Mouse (Mus musculus) adrenal gland, postnatal 14 days (tissue): ENCODE data around the gene 2610528A11Rik. TPM values are rescaled to one million over a fixed set of nuclear protein-coding genes. Genes with fewer than 3 reads are reported as not detected.
A peak's percentile ranks its signal among the peaks of the same experiment; 100 is the strongest.

Source experiments
- DNase-seq: peaks from one replicate; pipeline ENCODE4 v3.0.0; 2021; ENCODE audit warnings: mixed read lengths
- total RNA-seq: library from RNA; stranded (reverse); gene quantifications from 2 replicates; pipeline ENCODE4 v1.2.3, GENCODE M21; 2021

2610528A11Rik gene
- total RNA-seq, 1 experiment from 2014 or later: 0.70 TPM

DNA sequence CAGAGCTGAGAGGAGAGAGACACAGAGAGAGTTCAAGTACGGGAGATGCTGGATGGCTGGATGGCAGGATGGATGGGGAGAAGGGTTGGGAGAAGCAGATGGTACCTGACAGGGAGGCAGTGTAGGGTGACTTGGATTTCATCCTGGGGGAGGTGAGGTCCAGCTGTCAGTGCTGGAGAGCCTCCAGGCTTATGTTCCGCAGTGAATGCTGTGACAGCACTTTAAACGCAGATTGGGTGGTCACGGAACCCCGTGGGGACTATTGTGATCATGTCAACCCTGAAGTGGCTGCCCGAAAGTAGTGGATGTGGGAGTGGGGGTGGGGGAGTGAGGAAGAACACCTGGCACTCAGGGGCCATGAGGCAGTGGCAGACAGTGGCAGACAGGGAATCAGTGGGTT, 19.4 kb downstream of the 2610528A11Rik start:
- DNase-seq: no peak

DNA sequence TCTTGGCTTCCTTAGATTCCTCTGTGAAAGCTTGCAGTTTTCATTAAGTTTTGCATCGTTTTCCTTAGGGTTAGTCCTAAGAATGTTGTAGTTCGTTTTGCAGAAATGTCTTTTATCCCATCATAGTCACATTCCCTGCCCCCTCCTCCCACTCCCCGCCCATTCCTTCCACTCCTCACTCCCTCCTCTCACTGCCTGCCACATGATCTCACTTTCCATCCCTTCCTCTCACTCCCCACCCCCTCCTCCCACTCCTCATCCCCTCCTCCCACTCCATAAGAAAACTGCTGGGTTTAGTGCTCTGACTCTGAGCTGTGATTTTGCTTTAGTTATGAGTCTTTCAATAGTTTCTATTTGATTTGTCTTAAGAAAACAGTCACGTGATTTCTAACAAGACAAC, 30.1 kb downstream of the 2610528A11Rik start:
- DNase-seq: no peak

DNA sequence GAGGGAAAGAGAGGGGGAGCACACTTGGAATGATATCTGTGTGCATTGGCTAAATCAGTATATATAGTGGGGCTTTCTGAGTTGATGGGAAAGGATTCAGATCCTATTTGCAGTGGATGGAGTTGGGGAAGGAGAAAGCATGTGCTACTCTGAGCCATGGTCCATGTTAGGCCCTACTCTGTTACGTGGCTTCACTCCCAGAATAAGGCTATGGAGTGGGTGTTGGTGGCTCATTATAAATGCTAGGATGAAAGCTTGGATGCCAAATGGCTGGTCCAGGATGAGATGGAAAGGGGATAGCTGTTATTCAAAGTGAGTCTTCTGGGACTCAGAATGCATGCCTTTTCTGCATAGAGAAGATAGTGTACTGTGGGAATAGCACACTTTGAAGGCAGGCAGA, 33.1 kb downstream of the 2610528A11Rik start:
- no peak for DNase-seq

DNA sequence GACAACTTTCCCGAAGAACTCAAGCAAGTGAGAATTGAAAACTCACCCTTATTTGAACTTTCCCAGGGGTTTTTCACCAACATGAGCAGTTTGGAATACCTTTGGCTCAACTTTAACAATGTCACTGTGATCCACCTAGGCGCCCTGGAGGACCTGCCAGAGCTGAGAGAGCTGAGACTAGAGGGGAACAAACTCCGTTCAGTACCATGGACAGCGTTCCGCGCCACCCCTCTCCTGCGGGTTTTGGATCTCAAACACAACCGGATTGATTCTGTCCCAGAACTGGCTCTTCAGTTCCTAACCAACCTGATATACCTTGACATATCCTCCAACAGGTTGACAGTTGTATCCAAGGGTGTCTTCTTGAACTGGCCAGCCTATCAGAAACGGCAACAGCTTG, 45.3 kb downstream of the 2610528A11Rik start:
- DNase-seq: peak; percentile 74

DNA sequence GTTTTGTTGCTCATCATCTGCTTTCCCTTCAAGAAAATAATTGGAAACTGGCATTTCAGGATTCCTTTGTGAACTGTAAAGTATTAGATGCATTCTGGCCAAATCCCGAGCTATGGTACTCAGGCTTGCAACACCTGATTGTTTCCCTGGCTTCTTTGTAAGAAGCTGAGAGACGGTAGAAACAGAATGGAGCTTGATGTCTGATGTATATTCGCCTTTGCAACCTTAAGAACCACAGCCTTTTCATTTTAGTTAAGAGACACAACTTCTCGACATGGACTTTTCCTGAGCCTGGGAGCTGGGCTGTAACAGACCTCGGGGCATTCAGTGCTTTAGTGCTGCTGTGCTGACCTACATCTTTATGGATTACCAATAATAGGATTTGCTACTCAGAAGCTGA, 46.2 kb downstream of the 2610528A11Rik start, which contains the start of gene Lrit2:
Lrit2 (plus strand) TSS at position 301 of the 400 bp plus-strand sequence.
- DNase-seq: no peak

DNA sequence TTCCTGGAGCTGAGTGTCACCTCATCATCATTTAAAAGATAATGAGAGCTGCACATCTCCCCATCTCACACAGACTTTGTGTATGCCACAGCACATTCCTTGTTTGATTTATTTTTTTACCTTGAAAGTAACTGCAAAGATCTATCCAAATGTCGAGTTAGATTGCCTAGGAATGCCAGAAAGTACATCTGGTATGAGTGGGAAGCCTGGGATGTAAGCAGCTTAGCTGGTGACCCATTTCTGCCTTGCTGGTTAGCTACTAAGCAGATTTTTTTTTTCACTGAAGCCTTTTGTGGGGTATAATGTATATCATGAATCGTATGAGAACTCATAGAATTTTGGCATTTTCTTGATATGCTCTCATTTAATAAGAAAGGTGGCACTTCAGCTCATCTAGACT, 47.2 kb downstream of the 2610528A11Rik start:
- no peak for DNase-seq

DNA sequence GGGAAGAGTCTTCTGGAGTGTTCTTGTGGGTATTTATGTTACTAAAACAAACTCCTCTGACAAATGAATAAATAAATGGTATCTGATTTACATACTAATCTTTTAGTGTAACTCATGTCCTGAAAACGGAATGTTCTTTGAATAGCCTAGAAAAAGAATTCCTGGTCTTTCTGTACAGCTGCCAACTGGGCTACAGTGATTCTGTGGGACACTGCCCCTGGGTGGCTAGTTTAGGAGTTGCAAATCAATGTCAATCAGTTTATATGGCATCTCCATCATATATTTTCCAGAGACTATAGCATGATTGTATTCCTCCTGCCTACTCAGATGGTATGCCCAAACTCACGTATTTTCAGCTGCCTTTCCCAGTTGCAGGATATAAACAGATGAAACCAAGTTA, 49.0 kb downstream of the 2610528A11Rik start:
- DNase-seq: no peak

Other genes with a start within 250 kb of the 2610528A11Rik start
- gene Ccser2, start 145.2 kb downstream of the 2610528A11Rik start, total RNA-seq: 31.3 and 31.4 TPM in 2 replicates
- not detected in 2 replicates for gene Rgr, start 65.1 kb downstream of the 2610528A11Rik start, total RNA-seq
- 0.11 TPM in 1 of 2 replicates, not detected in the other for gene Lrit1, start 59.2 kb downstream of the 2610528A11Rik start, total RNA-seq
- gene Lrit2, start 46.1 kb downstream of the 2610528A11Rik start, total RNA-seq: not detected in 2 replicates
- 0.11 and 0.19 TPM in 2 replicates for gene Cdhr1, start 15.7 kb downstream of the 2610528A11Rik start, total RNA-seq
- gene Ghitm, start 21.2 kb upstream of the 2610528A11Rik start, total RNA-seq: 803 and 808 TPM in 2 replicates